Mouse (Mus musculus) small intestine, adult 2 months (tissue): ENCODE results near the gene Rpl10-ps3.

Experiments
- CTCF ChIP-seq: fragments of 200-500 bp; IDR thresholded peaks from 2 replicates; pipeline ENCODE4 v1.5.1; 2012; ENCODE audit warnings: low read depth, mild to moderate bottlenecking, control low read depth, inconsistent platforms, low read length, moderate library complexity, mixed read lengths; ENCODE audit not compliant: insufficient replicate concordance, insufficient read length; ENCODE audit errors: extremely low read depth
- POLR2A ChIP-seq: fragments of 200-500 bp; IDR thresholded peaks from 2 replicates; pipeline ENCODE4 v1.6.1; 2012; ENCODE audit warnings: low read depth, mild to moderate bottlenecking, control low read depth, inconsistent platforms, low read length, moderate library complexity

DNA sequence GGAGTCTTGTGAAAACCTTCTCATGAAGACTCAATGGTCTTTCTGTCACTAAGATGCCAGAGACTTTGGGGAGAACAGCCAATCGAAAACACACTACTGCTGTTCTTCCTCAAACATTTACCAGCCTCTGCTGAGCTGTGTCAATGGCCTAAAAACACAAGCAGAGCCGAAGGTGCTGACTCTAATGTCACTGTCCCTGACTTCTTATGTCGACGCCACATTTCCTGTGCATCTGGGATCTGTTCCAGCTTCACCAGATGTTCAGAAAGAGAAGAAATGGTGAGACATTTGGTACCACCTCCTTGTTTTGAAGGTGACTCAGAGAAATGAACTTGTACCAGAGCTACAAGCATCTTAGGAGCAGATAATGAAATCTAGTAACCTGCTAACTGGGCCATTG lies 7.0 kb upstream of the Rpl10-ps3 start:
- TF ChIP-seq CTCF, result no peak
- no peak for TF ChIP-seq POLR2A
